Comparison of ENCODE assay signal across 30 mouse cellular contexts in genomic region chr5:3486579-3487282, GRCm38 (mm10). TPM values are rescaled to one million over a fixed set of nuclear protein-coding genes. Genes with fewer than 3 reads are reported as not detected.
A peak's percentile ranks its signal among the peaks of the same experiment; 100 is the strongest.
DNase-seq lines count a peak whose midpoint lies in the region; ATAC-seq and TF ChIP-seq lines count a peak whose summit lies in the region.
"Had no signal": no experiment of that assay in that cellular context is flagged by ENCODE, and none has a peak within 500 bp of the region (broad histone marks: within the 10 kb centered on the region; RNA-seq: fewer than 3 reads in every experiment).

No protein-coding gene starts in this region.

- WGBS in kidney, embryonic 15.5 days: 55% methylated on average over 7 of the region's 7 CpGs
- 82% methylated on average over 7 of the region's 7 CpGs for WGBS in hindbrain, postnatal 0 days

- H3K27ac ChIP-seq in kidney, embryonic 15.5 days: no peak overlapping the region
- H3K27ac ChIP-seq in hindbrain, postnatal 0 days: no peak overlapping the region
- H3K27ac ChIP-seq: hindbrain, embryonic 13.5 days; layer of hippocampus, adult 2 months; left cerebral cortex, adult 2 months; limb, embryonic 12.5 days; liver, embryonic 15.5 days; macrophage; midbrain, embryonic 10.5 days; neural tube, embryonic 12.5 days; stomach, postnatal 0 days had no signal

- no peak overlapping the region for H3K4me3 ChIP-seq in kidney, embryonic 15.5 days (replicated peaks)
- peak overlapping the region; percentile 42 for H3K4me3 ChIP-seq in megakaryocyte, embryonic 14.5 days (replicated peaks)
- H3K4me3 ChIP-seq in hindbrain, postnatal 0 days (ENCODE audit: low read length): no peak overlapping the region
- H3K4me3 ChIP-seq: erythroblast, embryonic 14.5 days; hindbrain, embryonic 13.5 days; layer of hippocampus, adult 2 months; left cerebral cortex, adult 2 months; limb, embryonic 12.5 days; liver, embryonic 15.5 days; midbrain, embryonic 10.5 days; myocyte; neural tube, embryonic 12.5 days had no signal

- no peaks in the 10 kb centered on the region for H3K27me3 ChIP-seq in kidney, embryonic 15.5 days
- H3K27me3 ChIP-seq in megakaryocyte, embryonic 14.5 days (replicated peaks): no peaks in the 10 kb centered on the region
- H3K27me3 ChIP-seq in hindbrain, postnatal 0 days (ENCODE audit: insufficient read depth, low read length): no peaks in the 10 kb centered on the region
- H3K27me3 ChIP-seq: CH12.LX; hindbrain, embryonic 13.5 days; limb, embryonic 12.5 days; liver, embryonic 15.5 days; neural tube, embryonic 12.5 days had no signal

- TF ChIP-seq CTCF in hindbrain, postnatal 0 days (IDR thresholded peaks at IDR 0.05; ENCODE audit: low read depth): no peak

- ATAC-seq in kidney, embryonic 15.5 days (replicated peaks; ENCODE audit: low FRiP score): peak; percentile 49; the same call in 1 of the 2 replicates
- no peak for ATAC-seq in megakaryocyte, adult 5-6 weeks (ENCODE audit: poor library complexity, severe bottlenecking)
- no peak for ATAC-seq in hindbrain, postnatal 0 days
- ATAC-seq: forebrain, embryonic 16.5 days; intestine, postnatal 0 days had no signal

- H3K36me3 ChIP-seq in kidney, embryonic 15.5 days: no peaks in the 10 kb centered on the region; the same call in 1 of the 2 replicates
- H3K36me3 ChIP-seq in megakaryocyte, embryonic 14.5 days (replicated peaks; ENCODE audit: low read length): peaks cover 54% of the 10 kb centered on the region
- no peaks in the 10 kb centered on the region for H3K36me3 ChIP-seq in hindbrain, postnatal 0 days (ENCODE audit: insufficient read depth, low read length)
- H3K36me3 ChIP-seq: hindbrain, embryonic 13.5 days; limb, embryonic 12.5 days; neural tube, embryonic 12.5 days had no signal

- no peak overlapping the region for H3K4me2 ChIP-seq in kidney, embryonic 15.5 days
- no peak overlapping the region for H3K4me2 ChIP-seq in hindbrain, postnatal 0 days (ENCODE audit: low read depth, low read length)
- H3K4me2 ChIP-seq: heart, embryonic 11.5 days; hindbrain, embryonic 13.5 days; limb, embryonic 12.5 days; liver, embryonic 15.5 days; neural tube, embryonic 12.5 days had no signal

- no peak overlapping the region for H3K9ac ChIP-seq in kidney, embryonic 15.5 days
- H3K9ac ChIP-seq in hindbrain, postnatal 0 days (replicated peaks; ENCODE audit: low read length): no peak overlapping the region
- H3K9ac ChIP-seq: hindbrain, embryonic 13.5 days; limb, embryonic 12.5 days; liver, embryonic 15.5 days; neural tube, embryonic 12.5 days had no signal

- H3K9me3 ChIP-seq in kidney, embryonic 15.5 days (replicated peaks): 0 out of 2 replicates have a peak, but pooled peaks cover 3% of the 10 kb centered on the region
- no peaks in the 10 kb centered on the region for H3K9me3 ChIP-seq in megakaryocyte, embryonic 14.5 days
- no peaks in the 10 kb centered on the region for H3K9me3 ChIP-seq in hindbrain, postnatal 0 days (ENCODE audit: low read length)
- H3K9me3 ChIP-seq: hindbrain, embryonic 13.5 days; liver, embryonic 15.5 days; midbrain, embryonic 10.5 days; neural tube, embryonic 12.5 days had no signal

- DNase-seq in kidney, postnatal 25 days: no peak
- peak; percentile 23 for DNase-seq in embryo, embryonic 11 days
- no peak for DNase-seq in hindbrain, postnatal 0 days (ENCODE audit: low spot score)
- DNase-seq: adrenal gland, adult 8-10 months; cerebellum, adult 2 months; cerebellum, postnatal 14 days; gastrocnemius, postnatal 10 days; heart, postnatal 4 days; kidney, postnatal 14 days; lung, postnatal 10 days; right cerebral cortex, adult 18-20 months; thymus, adult 2 months had no signal

- peaks cover 9% of the 10 kb centered on the region for H3K4me1 ChIP-seq in kidney, embryonic 15.5 days
- peaks cover 94% of the 10 kb centered on the region for H3K4me1 ChIP-seq in megakaryocyte, embryonic 14.5 days
- no peaks in the 10 kb centered on the region for H3K4me1 ChIP-seq in hindbrain, postnatal 0 days (ENCODE audit: insufficient read depth, low read length)
- H3K4me1 ChIP-seq: hindbrain, embryonic 13.5 days; midbrain, embryonic 10.5 days had no signal

RNA-seq across cellular contexts. Expression of gene Fam133b, which starts 56.9 kb away (rescaled TPM):
- polyA plus RNA-seq in kidney, embryonic 15.5 days (2015; fragmentation: Nextera tagmentation; extraction: Ambion mirVana): 31.4 and 31.6 TPM in 2 replicates
- 3.6 and 13.4 TPM in 2 replicates for polyA plus RNA-seq in megakaryocyte, embryonic 14.5 days (2012; ENCODE audit: insufficient read depth, low replicate concordance)
- total RNA-seq in megakaryocyte, adult 5-6 weeks (2015): 37.1 and 39.5 TPM in 2 replicates
- total RNA-seq in megakaryocyte, adult 5-6 weeks (2017): 47.1 and 50.9 TPM in 2 replicates
- total RNA-seq in hindbrain, postnatal 0 days (2014; rRNA removed): 17.4 and 20.9 TPM in 2 replicates
- polyA plus RNA-seq in hindbrain, postnatal 0 days (2015; fragmentation: Nextera tagmentation; extraction: Ambion mirVana): 25.6 and 28.0 TPM in 2 replicates
